Mouse (Mus musculus): Measurements from ENCODE around the gene Slc35f3. TPM values are rescaled to one million over a fixed set of nuclear protein-coding genes. Genes with fewer than 3 reads are reported as not detected.
"Not testable (repeated sequence)": the region's sequence is repeated elsewhere in the genome, so short reads cannot be mapped to it uniquely, and the experiment has no call there.

The Slc35f3 gene
- total RNA-seq, 4 experiments from 2014 or later, result 0.31 TPM; not detected in 3

DNA sequence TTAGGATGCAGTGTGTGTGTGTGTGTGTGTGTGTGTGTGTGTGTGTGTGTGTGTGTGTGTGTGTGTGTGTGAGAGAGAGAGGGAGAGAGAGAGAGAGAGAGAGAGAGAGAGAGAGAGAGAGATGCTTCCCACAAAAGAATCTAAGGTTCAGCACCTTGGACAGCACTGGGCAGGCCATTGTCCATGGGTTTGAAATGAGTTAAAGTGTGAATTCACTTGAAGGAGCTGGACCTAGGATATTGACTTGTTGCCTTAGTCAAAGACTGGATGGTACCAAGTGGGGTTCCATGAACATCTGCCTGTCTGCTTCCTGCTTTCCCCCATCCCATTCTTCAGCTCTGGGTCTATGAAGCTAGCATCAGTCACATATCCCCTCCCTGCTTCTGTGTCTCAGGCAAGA lies 106.2 kb downstream of the Slc35f3 start:
- not testable (repeated sequence) for DNase-seq (ENCODE audit: low spot score in 2 of 2)

DNA sequence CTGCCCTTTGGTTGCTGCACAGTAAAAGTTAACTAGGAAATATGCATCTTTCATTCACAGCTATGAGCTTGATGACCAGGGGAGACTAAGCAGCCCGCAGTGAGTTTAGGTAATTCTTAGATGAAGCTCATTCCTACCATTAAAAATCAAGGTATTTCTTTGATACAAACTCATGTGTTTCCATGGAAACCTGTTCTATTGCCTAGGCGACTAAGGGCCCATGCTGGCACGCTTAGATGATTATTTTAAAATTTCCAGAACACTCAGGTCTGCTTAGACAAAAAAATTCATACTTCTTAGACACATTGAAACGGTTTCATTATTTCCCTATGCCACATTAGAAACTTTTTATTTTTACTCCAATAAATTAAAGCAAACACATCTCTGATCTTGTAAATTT lies 106.7 kb downstream of the Slc35f3 start:
- DNase-seq (ENCODE audit: low spot score in 2 of 2), result no peak

GRCm38 (mm10) chr8:126420834-126421233 lies 122.5 kb downstream of the Slc35f3 start:
- DNase-seq (ENCODE audit: low spot score in 2 of 2), result no peak

DNA sequence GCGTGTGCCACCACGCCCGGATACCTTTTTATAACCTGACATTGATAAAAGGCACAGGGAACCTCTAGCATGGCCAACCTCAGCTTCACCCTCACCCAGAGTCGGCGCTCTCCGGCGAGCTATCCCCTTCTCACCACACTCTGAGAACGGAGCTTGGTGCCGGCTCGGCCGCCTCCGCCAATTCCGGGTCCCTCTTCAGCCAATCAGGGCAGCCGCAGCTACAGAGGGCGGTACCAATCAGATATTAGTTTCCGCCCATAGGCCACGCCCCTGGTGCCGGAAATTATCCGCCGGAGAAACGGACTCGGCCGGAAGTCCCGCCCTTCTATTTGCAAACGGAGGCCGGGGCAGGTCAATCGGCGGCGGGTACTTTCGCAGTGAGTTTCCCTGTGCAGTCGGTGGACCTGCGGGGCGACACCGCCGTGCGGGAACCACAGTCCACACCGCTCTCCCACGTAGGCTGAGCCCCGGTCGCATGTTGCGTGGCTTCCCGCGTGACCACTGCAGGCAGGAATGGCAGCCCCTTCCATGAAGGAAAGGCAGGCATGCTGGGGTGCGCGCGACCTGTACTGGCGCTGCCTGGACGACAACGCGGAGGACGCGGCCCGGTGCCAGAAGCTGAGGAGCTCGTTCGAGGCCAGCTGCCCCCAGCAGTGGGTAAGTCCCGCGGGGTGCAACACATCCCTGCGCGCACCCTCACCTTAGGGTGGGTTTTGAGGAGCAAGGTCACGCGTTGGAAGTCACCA lies 124.0 kb downstream of the Slc35f3 start, which contains the start of gene Coa6:
Gene Coa6 (plus strand): TSS at position 342 of the 746 bp plus-strand sequence.
- DNase-seq (ENCODE audit: low spot score in 2 of 2), result peak; percentile 96

- no peak for DNase-seq (ENCODE audit: low spot score in 2 of 2)
Observed at GRCm38 (mm10) chr8:126422920-126423300, 124.6 kb downstream of the Slc35f3 start.

DNA sequence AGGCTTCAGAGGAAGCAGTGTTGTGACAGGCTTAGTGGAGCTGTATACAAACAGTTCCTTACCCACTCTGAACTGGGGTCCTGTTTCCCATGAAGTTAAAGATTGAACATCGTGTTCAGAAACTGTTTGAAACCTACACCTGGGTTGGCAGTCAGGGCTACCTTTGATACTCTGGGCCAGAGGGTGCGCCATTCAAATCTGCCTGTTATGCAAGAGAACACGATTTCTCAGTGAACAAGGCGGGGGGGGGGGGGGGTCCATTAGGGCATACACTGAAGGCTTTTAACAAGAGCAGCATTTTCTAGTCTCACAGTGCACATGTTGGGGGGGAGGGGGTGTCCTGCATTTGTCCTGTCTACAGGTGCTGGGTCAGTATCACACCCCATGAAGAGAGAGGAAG lies 125.8 kb downstream of the Slc35f3 start:
- no peak for DNase-seq (ENCODE audit: low spot score in 2 of 2)

- no peak for DNase-seq (ENCODE audit: low spot score in 2 of 2)
Observed at GRCm38 (mm10) chr8:126424946-126425345, 126.6 kb downstream of the Slc35f3 start.

DNA sequence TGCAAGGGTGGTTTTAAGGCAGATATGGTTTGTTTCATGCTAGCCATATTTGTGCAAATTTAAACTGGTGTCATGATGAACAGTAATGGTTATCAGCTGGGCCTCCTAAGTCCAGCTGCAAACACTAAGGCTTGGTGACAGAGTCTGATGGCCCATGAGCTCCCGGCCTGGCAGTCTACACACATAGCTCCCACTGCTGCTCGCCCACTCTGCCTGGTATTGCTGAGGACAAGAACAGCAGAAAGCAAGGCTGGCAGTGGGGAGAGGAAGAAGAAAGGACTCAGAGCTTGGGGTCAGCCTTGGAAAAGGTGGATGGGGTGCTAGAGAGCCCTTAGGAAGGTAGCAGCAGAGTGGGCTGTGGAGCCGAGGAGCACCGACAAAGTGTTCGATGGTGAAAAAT lies 131.3 kb downstream of the Slc35f3 start:
- no peak for DNase-seq (ENCODE audit: low spot score in 2 of 2)

DNA sequence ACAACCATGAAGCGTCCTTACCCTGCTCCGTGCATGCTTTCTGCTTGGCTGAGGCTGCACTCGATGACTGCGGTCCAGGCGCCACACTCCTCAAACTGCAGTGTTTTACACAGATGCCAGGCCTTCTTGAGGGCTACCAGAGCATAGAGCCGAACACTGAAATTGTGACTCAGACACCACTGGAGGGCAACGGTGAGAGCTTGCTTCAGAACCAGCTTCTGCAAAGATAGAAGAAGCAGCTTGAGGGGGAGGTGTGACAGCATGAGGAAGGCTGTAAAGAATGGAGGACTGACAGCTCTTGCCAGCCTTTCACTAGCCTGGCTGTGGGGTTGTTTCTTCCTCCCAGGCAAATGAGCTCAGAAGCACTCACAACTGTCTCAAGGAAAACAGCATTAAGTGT lies 135.5 kb downstream of the Slc35f3 start:
- DNase-seq (ENCODE audit: low spot score in 2 of 2), result no peak

- no peak for DNase-seq (ENCODE audit: low spot score in 2 of 2)
Observed at GRCm38 (mm10) chr8:126438937-126439336, 140.6 kb downstream of the Slc35f3 start.

Other genes with a start within 250 kb of the Slc35f3 start
- 10 to 100 TPM; 21.9 to 25.0 (median 23.5) TPM for gene Coa6, start 124.0 kb downstream of the Slc35f3 start, total RNA-seq (2022)
- 1 to 10 TPM; 4.7 to 6.1 (median 5.4) TPM for gene Tarbp1, start 176.5 kb downstream of the Slc35f3 start, total RNA-seq (2022)

Data from gastrocnemius, adult 8-10 months (tissue).